Mouse (Mus musculus) limb, embryonic 10.5 days (tissue): ENCODE measurements at regions not wholly inside any gene's neighbourhood (a gene's known extent, or its start where the extent isn't known, plus 50 kb on each side); places are given as distances from the start of the nearest gene placed in this dataset.
A peak's percentile ranks its signal among the peaks of the same experiment; 100 is the strongest.

Experiments
- DNase-seq: peaks from one replicate; pipeline ENCODE4 v3.0.0-alpha.2; 2017; ENCODE audit warnings: low spot score
- H3K27ac ChIP-seq: fragments of 300-500 bp; sonication (generic); 2 replicates; pipeline ENCODE4 v1.5.1; 2016; ENCODE audit warnings: mild to moderate bottlenecking
- H3K27me3 ChIP-seq: fragments of 300-500 bp; sonication (generic); 2 replicates; pipeline ENCODE4 v1.6.1; 2016; ENCODE audit warnings: low read depth, mild to moderate bottlenecking; ENCODE audit not compliant: poor library complexity, severe bottlenecking
- H3K36me3 ChIP-seq: fragments of 300-500 bp; sonication (generic); 2 replicates; pipeline ENCODE4 v1.6.1; 2016; ENCODE audit warnings: mild to moderate bottlenecking, moderate library complexity
- H3K4me1 ChIP-seq: fragments of 300-500 bp; sonication (generic); 2 replicates; pipeline ENCODE4 v1.6.1; 2016
- H3K4me3 ChIP-seq: fragments of 300-500 bp; sonication (generic); 2 replicates; pipeline ENCODE4 v1.5.1; 2016; ENCODE audit warnings: mild to moderate bottlenecking, moderate library complexity
- H3K9me3 ChIP-seq: fragments of 300-500 bp; sonication (generic); replicated peaks from 2 replicates; pipeline ENCODE4 v1.6.1; 2016; ENCODE audit warnings: mild to moderate bottlenecking
- WGBS: fragments of 180-500 bp; shearing (Covaris S2); methylation state at CpG from one replicate; pipeline ENCODE4 v1.1.7; 2016; 5-methylcytosine and 5-hydroxymethylcytosine counted together

DNA sequence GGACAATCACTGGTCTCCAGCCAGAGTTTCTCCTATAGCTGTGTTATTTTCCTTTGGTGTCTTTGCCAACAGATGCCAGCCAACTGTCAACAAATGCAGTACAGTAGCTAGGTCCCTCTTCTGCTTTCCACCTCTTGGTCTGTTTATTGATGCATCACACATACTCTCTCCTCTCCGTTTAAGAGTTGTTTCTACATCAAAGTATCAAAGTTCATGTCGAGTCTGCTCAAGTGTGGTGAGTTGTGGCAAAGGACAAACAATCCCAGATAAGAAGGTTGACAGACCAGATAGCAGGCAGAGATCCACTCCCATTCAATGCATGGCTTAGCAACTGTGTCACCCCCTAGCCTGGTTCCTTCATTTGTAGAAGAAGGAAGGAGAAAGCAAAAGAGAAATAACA is 123.6 kb downstream of the Chic2 start:
- H3K27me3 ChIP-seq = 0 out of 2 replicates have a peak, but pooled peaks cover 6% of the 10 kb centered on the region
- DNase-seq = no peak
- 21% methylated on average over 2 of the region's 2 CpGs for WGBS

DNA sequence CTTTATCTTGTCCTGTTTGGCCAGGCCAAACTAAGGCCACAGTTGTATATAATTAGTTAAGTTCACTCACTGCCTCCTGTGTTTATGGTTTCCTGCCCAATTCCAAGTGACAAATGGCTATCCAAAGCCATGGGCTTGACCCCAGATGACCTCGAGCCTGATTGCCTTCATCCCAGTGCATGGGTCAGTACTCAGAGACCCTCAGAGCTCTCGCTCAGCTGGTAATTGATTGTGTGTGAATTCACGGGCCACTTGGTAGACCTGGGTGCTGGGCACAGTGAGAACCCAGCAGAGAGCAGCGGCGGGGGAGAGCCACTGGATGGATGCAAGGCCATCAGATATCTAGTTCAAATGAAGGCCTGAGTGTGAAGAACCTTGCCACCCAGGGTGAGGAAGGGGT is 124.1 kb downstream of the Chic2 start:
- Histone ChIP-seq H3K9me3 (no peaks in the 10 kb centered on the region), H3K4me3 (no peak overlapping the region), H3K36me3 (no peaks in the 10 kb centered on the region), H3K4me1 (peaks cover 29% of the 10 kb centered on the region), H3K27me3 (0 out of 2 replicates have a peak, but pooled peaks cover 6% of the 10 kb centered on the region), H3K27ac (no peak overlapping the region)
- WGBS = 9% methylated on average over 5 of the region's 5 CpGs
- DNase-seq = no peak

More for the DNA sequence above, 123.6 kb downstream of the Chic2 start:
- Histone ChIP-seq H3K27ac (no peak overlapping the region), H3K4me3 (no peak overlapping the region), H3K36me3 (no peaks in the 10 kb centered on the region), H3K4me1 (peaks cover 29% of the 10 kb centered on the region), H3K9me3 (no peaks in the 10 kb centered on the region)

DNA sequence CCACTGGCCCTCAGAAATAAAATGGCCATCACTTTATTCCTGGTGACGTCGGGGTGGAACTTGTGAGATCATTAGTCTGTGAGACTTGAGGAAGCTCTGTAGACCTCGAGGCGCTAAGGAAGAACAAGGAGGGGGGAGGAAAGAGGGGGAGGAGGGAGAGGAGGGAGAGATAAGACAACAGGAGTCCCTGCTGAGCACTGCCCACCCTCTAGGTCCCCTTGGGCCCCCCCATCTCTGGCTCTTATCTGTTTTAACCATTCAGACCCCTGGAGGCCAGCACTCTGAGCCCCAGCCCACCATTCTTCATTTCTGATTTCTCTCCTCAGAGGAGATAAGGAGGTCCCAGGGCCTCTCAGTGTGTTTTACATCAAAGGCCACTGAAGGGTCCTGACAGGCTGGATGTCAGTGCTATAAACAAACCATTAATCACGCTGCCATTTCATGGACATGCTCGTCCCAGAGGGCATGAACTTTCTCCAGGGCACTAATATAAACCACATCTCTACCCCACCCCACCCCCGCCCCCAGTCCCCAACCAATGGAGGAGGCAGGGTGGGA is 139.0 kb downstream of the Chic2 start:
- 2% methylated on average over 7 of the region's 7 CpGs for WGBS
- Histone ChIP-seq H3K27me3 (no peaks in the 10 kb centered on the region), H3K27ac (no peak overlapping the region; the same call in 1 of the 2 replicates), H3K9me3 (no peaks in the 10 kb centered on the region), H3K36me3 (no peaks in the 10 kb centered on the region), H3K4me3 (no peak overlapping the region), H3K4me1 (peaks cover 12% of the 10 kb centered on the region)
- no peak for DNase-seq

DNA sequence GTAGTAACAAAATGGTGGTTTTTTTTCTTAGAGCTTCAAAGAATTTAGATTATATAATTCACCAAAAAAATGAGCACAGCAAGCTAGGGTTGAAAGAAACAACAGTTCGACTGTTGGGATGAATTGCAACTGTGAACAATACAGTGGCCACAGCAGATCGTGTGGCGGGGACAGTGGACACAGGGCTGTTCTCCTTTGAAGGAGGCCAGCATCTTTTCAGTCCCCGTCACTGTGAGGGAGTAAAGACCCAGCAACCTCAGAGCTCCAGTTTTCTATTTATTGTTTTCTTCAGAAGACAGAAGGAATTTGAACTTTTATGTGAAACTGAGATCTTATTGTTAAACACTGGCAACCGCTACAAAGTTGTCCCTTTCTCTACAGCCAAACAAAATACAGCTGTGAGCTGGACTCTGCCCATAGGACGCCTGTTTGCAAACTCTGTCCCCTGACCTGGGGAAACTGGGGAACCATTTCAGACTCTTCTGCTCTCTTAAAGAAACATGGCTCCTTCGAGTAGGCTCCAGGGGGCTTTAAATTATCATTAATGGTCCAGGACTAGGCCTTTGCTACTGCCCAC is 139.6 kb downstream of the Chic2 start:
- H3K9me3 ChIP-seq = no peaks in the 10 kb centered on the region

DNA sequence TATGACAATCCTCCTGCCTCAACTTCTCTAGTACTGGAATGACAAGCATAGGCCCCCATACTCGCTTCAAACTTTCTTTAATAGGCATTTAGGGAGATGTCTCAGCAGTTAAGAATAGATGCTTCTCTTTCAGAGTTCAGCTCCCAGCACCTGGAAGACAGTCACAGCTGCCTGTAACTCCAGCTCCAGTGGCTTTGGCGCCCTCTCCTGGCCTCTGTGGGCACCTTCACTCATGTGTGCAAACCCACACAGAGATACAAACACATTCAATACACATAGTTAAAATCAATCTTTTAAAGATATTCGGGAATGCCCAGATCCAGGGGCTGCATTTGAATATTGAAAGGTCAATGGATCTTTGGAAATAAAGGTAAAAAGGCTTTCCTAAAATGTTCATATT is 140.2 kb downstream of the Chic2 start:
- Histone ChIP-seq H3K4me1 (peaks cover 12% of the 10 kb centered on the region), H3K9me3 (no peaks in the 10 kb centered on the region), H3K27me3 (no peaks in the 10 kb centered on the region), H3K36me3 (no peaks in the 10 kb centered on the region), H3K27ac (no peak overlapping the region), H3K4me3 (no peak overlapping the region)
- no peak for DNase-seq
- WGBS = 72% methylated on average over 3 of the region's 3 CpGs

More for the DNA sequence above, 139.6 kb downstream of the Chic2 start:
- Histone ChIP-seq H3K4me1 (peaks cover 12% of the 10 kb centered on the region), H3K27me3 (no peaks in the 10 kb centered on the region), H3K4me3 (no peak overlapping the region), H3K27ac (no peak overlapping the region; the same call in 1 of the 2 replicates), H3K36me3 (no peaks in the 10 kb centered on the region)
- 26% methylated on average over 7 of the region's 7 CpGs for WGBS
- no peak for DNase-seq

DNA sequence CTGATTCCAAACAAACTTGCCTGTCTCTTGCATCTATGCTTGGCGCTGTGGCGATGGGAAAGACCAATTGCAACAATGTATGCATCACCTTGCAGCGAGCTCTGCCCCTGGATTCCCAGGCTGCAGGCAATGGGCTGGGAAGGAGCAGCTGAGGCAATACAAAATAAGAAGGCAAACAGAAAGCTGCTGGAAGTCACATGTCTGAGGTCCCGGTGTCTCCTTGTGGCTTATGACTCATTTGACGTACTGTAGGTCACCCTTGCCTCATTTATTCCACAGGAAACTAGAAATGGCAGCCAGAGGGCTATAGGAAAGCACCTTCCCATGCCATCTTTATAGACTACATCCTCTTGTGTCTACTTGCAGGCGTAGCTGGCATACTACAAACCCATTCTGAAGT is 140.9 kb downstream of the Chic2 start:
- H3K36me3 ChIP-seq = no peaks in the 10 kb centered on the region
- H3K4me3 ChIP-seq = no peak overlapping the region
- no peaks in the 10 kb centered on the region for H3K27me3 ChIP-seq
- H3K9me3 ChIP-seq = no peaks in the 10 kb centered on the region
- DNase-seq = no peak
- peaks cover 12% of the 10 kb centered on the region for H3K4me1 ChIP-seq
- peak overlapping the region; percentile 21; the same call in 1 of the 2 replicates for H3K27ac ChIP-seq
- 96% methylated on average over 6 of the region's 6 CpGs for WGBS

DNA sequence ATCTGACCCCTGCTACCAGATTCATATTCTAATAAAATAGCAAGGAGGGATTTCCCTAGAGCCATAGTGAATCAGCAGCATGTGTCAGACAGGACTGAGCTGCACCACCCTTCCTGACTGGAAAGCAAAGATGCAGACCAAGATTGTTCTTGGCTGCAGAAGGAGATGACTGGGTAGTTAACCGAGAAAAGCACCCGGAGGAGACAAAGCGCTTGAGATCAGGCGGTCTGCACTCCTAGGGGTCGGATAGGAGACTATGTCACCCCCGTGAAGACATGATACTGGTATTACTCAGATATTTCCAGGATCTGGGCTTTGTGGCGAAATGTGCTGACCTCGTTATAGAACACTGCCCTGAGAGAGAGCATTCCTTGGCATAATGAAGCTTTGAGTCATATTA is 147.4 kb downstream of the Chic2 start:
- DNase-seq = no peak
- WGBS = 92% methylated on average over 8 of the region's 8 CpGs
- peaks cover 12% of the 10 kb centered on the region for H3K4me1 ChIP-seq
- no peaks in the 10 kb centered on the region for H3K27me3 ChIP-seq
- no peak overlapping the region for H3K27ac ChIP-seq
- no peak overlapping the region for H3K4me3 ChIP-seq
- no peaks in the 10 kb centered on the region for H3K36me3 ChIP-seq
- no peaks in the 10 kb centered on the region for H3K9me3 ChIP-seq

DNA sequence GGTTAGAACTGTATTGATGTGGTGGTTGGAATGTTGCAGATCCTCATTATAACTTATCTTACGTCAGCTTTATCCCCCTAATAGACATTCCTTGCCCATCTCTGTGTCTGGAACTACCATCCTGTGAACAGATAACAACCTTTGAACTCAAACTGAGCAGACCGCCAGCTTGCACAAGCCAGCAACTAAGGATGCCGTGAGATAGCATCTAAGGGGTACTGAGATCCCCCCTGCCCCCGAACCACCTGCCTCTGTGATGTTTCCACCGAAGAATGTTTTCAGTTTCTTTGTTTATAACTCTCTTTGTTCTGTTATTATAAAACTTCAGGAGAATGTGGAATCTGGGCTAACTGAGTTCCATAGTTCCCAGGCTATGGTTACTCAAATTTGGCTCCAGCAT is 151.3 kb downstream of the Chic2 start:
- Histone ChIP-seq H3K27ac (no peak overlapping the region), H3K9me3 (no peaks in the 10 kb centered on the region), H3K27me3 (no peaks in the 10 kb centered on the region), H3K36me3 (no peaks in the 10 kb centered on the region), H3K4me3 (no peak overlapping the region), H3K4me1 (peaks cover 25% of the 10 kb centered on the region)
- 57% methylated on average over 5 of the region's 5 CpGs for WGBS
- no peak for DNase-seq

DNA sequence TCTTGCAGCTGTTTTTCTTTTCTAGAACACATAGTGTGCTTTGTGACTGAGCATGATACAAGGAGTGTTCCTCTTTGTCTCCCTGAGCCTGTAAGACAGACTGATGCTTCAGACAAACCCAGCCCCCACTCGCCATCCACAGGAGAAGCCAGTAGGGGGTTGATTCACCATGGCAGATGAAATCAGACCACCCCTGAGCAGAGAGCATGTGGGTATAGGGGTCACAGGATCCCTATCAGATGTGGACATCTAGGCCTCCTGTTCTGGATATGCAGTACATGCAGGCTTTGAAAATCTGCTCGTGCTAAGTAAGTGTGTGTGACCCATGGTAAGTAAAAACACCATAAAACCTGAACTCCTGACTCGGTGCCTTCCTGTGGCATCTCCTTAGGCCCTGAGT is 153.0 kb downstream of the Chic2 start:
- Histone ChIP-seq H3K27ac (no peak overlapping the region), H3K4me3 (no peak overlapping the region), H3K27me3 (no peaks in the 10 kb centered on the region), H3K4me1 (peaks cover 20% of the 10 kb centered on the region), H3K9me3 (no peaks in the 10 kb centered on the region), H3K36me3 (no peaks in the 10 kb centered on the region)
- no peak for DNase-seq
- WGBS = 20% methylated on average over 3 of the region's 3 CpGs

DNA sequence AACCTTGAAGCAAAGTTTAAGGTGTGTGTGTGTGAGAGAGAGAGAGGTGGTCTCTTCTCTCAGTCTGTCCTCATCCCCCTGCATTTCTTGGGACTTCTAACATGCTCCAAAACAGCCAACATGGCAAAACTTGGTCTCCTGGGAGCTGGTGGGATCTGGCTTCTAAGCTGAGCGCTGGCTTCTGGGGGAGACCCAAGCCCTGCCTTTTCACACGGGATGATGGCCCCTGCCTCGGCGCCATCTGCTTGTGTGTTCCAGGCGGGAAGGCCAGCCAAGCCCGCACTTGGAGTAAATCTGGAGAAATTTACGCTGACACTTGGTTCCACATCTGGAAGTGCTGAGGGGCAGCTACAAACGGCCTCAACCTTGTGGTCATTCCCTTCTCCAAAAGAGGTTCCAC is 155.6 kb downstream of the Chic2 start:
- Histone ChIP-seq H3K4me1 (peaks cover 20% of the 10 kb centered on the region), H3K4me3 (no peak overlapping the region), H3K9me3 (0 out of 2 replicates have a peak, but pooled peaks cover 2% of the 10 kb centered on the region), H3K36me3 (0 out of 2 replicates have a peak, but pooled peaks cover 3% of the 10 kb centered on the region), H3K27ac (peak overlapping the region; percentile 26; the same call in 1 of the 2 replicates), H3K27me3 (no peaks in the 10 kb centered on the region)
- DNase-seq = peak; percentile 47
- WGBS = 45% methylated on average over 8 of the region's 8 CpGs

DNA sequence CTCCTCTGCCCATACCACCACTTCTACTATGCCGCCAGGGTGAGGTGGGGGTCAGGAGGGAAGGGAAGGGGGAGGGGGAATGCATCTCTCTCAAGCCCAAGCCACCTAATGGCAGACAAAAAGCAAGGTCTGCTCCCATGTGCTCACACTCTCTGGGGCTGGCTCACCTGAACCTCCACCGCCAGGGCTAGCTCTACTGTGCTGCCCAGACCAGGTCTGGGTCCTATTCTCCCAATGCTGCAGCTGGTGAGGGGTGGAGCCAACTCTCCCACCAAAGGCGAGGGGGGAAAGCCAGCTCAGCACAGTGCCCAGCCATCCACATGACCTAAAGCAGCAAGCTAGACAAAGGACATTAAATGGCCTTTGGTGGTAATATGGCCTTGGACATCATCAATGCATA is 158.6 kb downstream of the Chic2 start:
- Histone ChIP-seq H3K4me3 (no peak overlapping the region), H3K27me3 (no peaks in the 10 kb centered on the region), H3K4me1 (peaks cover 7% of the 10 kb centered on the region), H3K9me3 (0 out of 2 replicates have a peak, but pooled peaks cover 2% of the 10 kb centered on the region), H3K36me3 (0 out of 2 replicates have a peak, but pooled peaks cover 3% of the 10 kb centered on the region), H3K27ac (no peak overlapping the region)
- DNase-seq = no peak
- 93% methylated on average over 3 of the region's 3 CpGs for WGBS

DNA sequence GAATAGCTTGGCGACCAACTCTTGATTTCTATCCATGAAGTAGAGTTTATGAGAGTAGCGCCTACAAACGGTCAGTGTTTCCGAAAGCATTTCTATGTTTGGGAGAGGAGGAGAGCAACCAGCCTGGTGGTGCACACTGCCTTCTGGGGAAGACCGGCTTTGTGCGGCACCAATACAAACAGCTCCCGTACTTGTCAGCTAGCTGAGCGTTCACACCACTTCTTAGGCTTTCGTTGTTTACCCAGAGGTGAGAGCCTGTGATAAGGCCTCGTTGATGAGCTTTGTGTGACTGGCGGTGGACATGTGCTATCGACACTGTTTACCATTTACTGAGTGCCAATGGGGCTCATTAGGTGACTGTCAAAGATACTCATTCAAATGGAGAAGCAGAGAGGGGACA is 162.0 kb downstream of the Chic2 start:
- Histone ChIP-seq H3K27me3 (no peaks in the 10 kb centered on the region), H3K4me1 (peaks cover 9% of the 10 kb centered on the region), H3K9me3 (0 out of 2 replicates have a peak, but pooled peaks cover 2% of the 10 kb centered on the region), H3K4me3 (no peak overlapping the region), H3K27ac (no peak overlapping the region), H3K36me3 (0 out of 2 replicates have a peak, but pooled peaks cover 3% of the 10 kb centered on the region)
- 46% methylated on average over 12 of the region's 12 CpGs for WGBS
- no peak for DNase-seq

DNA sequence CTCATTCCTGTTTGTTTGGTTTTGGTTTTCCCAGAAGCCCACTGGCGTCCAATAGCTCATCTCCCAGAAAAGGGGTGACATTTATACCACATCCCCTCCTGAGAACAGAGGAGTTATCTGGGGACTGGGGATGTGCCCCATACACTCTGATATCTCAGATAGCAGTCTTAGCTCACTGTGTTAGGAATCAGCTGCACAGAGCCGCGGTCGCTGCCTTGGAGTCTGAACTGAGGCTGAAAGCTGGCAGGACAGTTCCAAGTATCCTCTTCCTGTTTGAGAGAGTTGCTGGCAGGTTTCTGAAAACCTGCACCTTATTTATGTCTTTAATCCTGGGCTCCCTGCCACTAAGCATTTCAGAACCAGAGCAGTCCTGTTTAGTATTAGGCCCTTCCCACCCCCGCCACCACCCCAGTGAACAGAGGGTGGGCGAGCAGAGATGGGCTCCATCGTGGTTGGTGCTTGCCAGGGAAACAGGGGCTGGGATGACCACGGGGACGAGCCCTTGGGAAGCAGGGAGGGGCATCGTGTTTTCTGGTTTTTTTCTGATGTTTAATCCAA is 163.8 kb downstream of the Chic2 start:
- WGBS = 67% methylated on average over 10 of the region's 10 CpGs
- Histone ChIP-seq H3K4me3 (no peak overlapping the region), H3K9me3 (0 out of 2 replicates have a peak, but pooled peaks cover 2% of the 10 kb centered on the region), H3K27me3 (no peaks in the 10 kb centered on the region), H3K27ac (no peak overlapping the region), H3K4me1 (peaks cover 14% of the 10 kb centered on the region), H3K36me3 (0 out of 2 replicates have a peak, but pooled peaks cover 3% of the 10 kb centered on the region)
- DNase-seq = no peak
